Mouse (Mus musculus): ENCODE results near the gene 1700067P10Rik. TPM values are rescaled to one million over a fixed set of nuclear protein-coding genes. Genes with fewer than 3 reads are reported as not detected.

Gene 1700067P10Rik
- total RNA-seq (2021) = not detected

GRCm38 (mm10) chr17:48089019-48089418, at the start of gene 1700067P10Rik:
TSS of gene 1700067P10Rik (plus strand) at chr17:48089319.
- DNase-seq (ENCODE audit: low spot score in 2 of 2) = no peak
- intact Hi-C loops (cut with DNase I) = no loop called here

- intact Hi-C loops (cut with DNase I) = loop anchor here (1.0 kb wide), 1 partner anchor 117 kb away; the partner anchor contains the start of gene Foxp4
- DNase-seq (ENCODE audit: low spot score in 2 of 2) = peak; percentile 34 to 39
Observed at GRCm38 (mm10) chr17:48041351-48042287, 47.5 kb upstream of the 1700067P10Rik start.

- DNase-seq (ENCODE audit: low spot score in 2 of 2) = no peak
- intact Hi-C loops (cut with DNase I) = no loop called here
Observed at GRCm38 (mm10) chr17:48043154-48043880, 45.8 kb upstream of the 1700067P10Rik start.

- intact Hi-C loops (cut with DNase I) = loop anchor here (1.0 kb wide), 1 partner anchor 172 kb away; no protein-coding TSS in a partner anchor
- DNase-seq (ENCODE audit: low spot score in 2 of 2) = peak; percentile 30 to 42
Observed at GRCm38 (mm10) chr17:48045631-48046030, 43.5 kb upstream of the 1700067P10Rik start.

- intact Hi-C loops (cut with DNase I) = no loop called here
- no peak for DNase-seq (ENCODE audit: low spot score in 2 of 2)
Observed at GRCm38 (mm10) chr17:48051638-48052337, 37.3 kb upstream of the 1700067P10Rik start.

GRCm38 (mm10) chr17:48052338-48053067, 36.6 kb upstream of the 1700067P10Rik start:
- no peak for DNase-seq (ENCODE audit: low spot score in 2 of 2)
- intact Hi-C loops (cut with DNase I) = no loop called here

GRCm38 (mm10) chr17:48053646-48054045, 35.5 kb upstream of the 1700067P10Rik start:
- intact Hi-C loops (cut with DNase I) = no loop called here
- DNase-seq (ENCODE audit: low spot score in 2 of 2) = no peak

GRCm38 (mm10) chr17:48055076-48055816, 33.9 kb upstream of the 1700067P10Rik start:
- intact Hi-C loops (cut with DNase I) = no loop called here
- no peak for DNase-seq (ENCODE audit: low spot score in 2 of 2)

- intact Hi-C loops (cut with DNase I) = no loop called here
Observed at GRCm38 (mm10) chr17:48057382-48057781, 31.7 kb upstream of the 1700067P10Rik start.

GRCm38 (mm10) chr17:48064196-48064843, 24.8 kb upstream of the 1700067P10Rik start:
- intact Hi-C loops (cut with DNase I) = no loop called here
- no peak for DNase-seq (ENCODE audit: low spot score in 2 of 2)

More at GRCm38 (mm10) chr17:48057382-48057781, 31.7 kb upstream of the 1700067P10Rik start:
- no peak for DNase-seq (ENCODE audit: low spot score in 2 of 2)

- DNase-seq (ENCODE audit: low spot score in 2 of 2) = no peak
- intact Hi-C loops (cut with DNase I) = no loop called here
Observed at GRCm38 (mm10) chr17:48065081-48065501, 24.0 kb upstream of the 1700067P10Rik start.

GRCm38 (mm10) chr17:48067083-48067614, 22.0 kb upstream of the 1700067P10Rik start:
- no peak for DNase-seq (ENCODE audit: low spot score in 2 of 2)
- intact Hi-C loops (cut with DNase I) = no loop called here

- DNase-seq (ENCODE audit: low spot score in 2 of 2) = no peak
- intact Hi-C loops (cut with DNase I) = no loop called here
Observed at GRCm38 (mm10) chr17:48067729-48068128, 21.4 kb upstream of the 1700067P10Rik start.

- intact Hi-C loops (cut with DNase I) = no loop called here
- DNase-seq (ENCODE audit: low spot score in 2 of 2) = no peak
Observed at GRCm38 (mm10) chr17:48080626-48081025, 8.5 kb upstream of the 1700067P10Rik start.

GRCm38 (mm10) chr17:48089446-48089845, 327 bp downstream of the 1700067P10Rik start:
- intact Hi-C loops (cut with DNase I) = no loop called here
- no peak for DNase-seq (ENCODE audit: low spot score in 2 of 2)

- DNase-seq (ENCODE audit: low spot score in 2 of 2) = no peak
- intact Hi-C loops (cut with DNase I) = no loop called here
Observed at GRCm38 (mm10) chr17:48090305-48090704, 1.2 kb downstream of the 1700067P10Rik start.

GRCm38 (mm10) chr17:48093286-48093817, 4.2 kb downstream of the 1700067P10Rik start:
- intact Hi-C loops (cut with DNase I) = no loop called here
- no peak for DNase-seq (ENCODE audit: low spot score in 2 of 2)

Measured in left cerebral cortex, postnatal 36 days (tissue).